Mouse (Mus musculus): ENCODE measurements around the gene Tm4sf19.

Gene Tm4sf19

DNA sequence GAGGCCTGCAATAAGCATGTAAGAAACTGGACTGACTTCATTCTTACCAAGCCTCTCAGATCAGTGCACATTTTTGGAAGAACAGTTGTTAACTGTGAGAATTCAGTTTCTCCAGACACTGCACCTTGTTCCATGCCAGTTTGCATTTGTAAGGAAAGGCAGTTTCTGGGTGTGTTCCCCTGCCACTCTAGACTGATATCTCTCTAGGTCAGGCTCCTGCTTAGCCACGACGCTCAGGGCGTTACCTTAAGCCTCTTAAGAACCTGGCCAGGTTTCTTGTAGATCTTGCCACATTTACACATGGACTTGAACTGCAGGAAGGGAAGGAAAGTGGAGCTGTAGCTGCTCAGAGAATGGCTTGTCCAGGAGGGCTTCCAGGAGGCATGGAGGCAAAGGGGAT lies 49.4 kb downstream of the Tm4sf19 start:
- Histone ChIP-seq H3K36me3 (ENCODE audit: insufficient read depth, low read length) (peaks cover 20% of the 10 kb centered on the region), H3K4me3 (replicated peaks; ENCODE audit: low read length) (no peak overlapping the region)
- no peak for TF ChIP-seq CTCF (conservative IDR thresholded peaks at IDR 0.05; ENCODE audit: low read length)
- TF ChIP-seq NANOG (IDR thresholded peaks at IDR 0.05; ENCODE audit: borderline replicate concordance, low read length): no peak
- TF ChIP-seq POU5F1 (IDR thresholded peaks at IDR 0.05; ENCODE audit: borderline replicate concordance, low read length): no peak

GRCm38 (mm10) chr16:32450133-32450532 lies 49.8 kb downstream of the Tm4sf19 start:
- Histone ChIP-seq H3K9me3 (ENCODE audit: low read length) (no peaks in the 10 kb centered on the region), H3K36me3 (ENCODE audit: insufficient read depth, low read length) (peaks cover 22% of the 10 kb centered on the region), H3K4me3 (replicated peaks; ENCODE audit: low read length) (no peak overlapping the region), H3K27me3 (ENCODE audit: insufficient read depth, low read length) (no peaks in the 10 kb centered on the region), H3K4me1 (replicated peaks; ENCODE audit: low read depth, low read length) (peaks cover 8% of the 10 kb centered on the region; the same call in 1 of the 2 replicates)
- no peak for TF ChIP-seq POU5F1 (IDR thresholded peaks at IDR 0.05; ENCODE audit: borderline replicate concordance, low read length)
- TF ChIP-seq NANOG (IDR thresholded peaks at IDR 0.05; ENCODE audit: borderline replicate concordance, low read length): no peak
- no peak for TF ChIP-seq CTCF (conservative IDR thresholded peaks at IDR 0.05; ENCODE audit: low read length)

More for the DNA sequence above, 49.4 kb downstream of the Tm4sf19 start:
- Histone ChIP-seq H3K9me3 (ENCODE audit: low read length) (no peaks in the 10 kb centered on the region), H3K27me3 (ENCODE audit: insufficient read depth, low read length) (no peaks in the 10 kb centered on the region), H3K4me1 (replicated peaks; ENCODE audit: low read depth, low read length) (peaks cover 6% of the 10 kb centered on the region; the same call in 1 of the 2 replicates)

DNA sequence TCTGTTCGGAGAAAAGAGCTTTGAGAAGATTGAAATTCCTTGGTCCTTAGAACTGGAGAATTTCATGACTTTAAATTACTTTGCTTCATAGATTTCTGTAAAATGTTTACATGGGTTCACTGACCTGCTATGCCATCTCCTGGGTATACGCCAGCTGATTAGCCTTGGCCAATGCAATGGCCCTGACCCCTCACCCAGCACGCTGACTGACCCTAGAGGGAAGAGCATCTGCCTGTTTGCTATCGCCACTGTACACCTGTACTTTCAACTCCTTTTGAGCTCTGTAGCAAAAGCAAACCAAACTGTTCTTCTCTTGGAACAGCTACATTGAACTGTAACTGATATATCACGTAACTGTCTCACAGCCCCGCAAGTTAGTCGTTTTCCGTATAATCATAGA lies 52.8 kb downstream of the Tm4sf19 start:
- Histone ChIP-seq H3K36me3 (ENCODE audit: insufficient read depth, low read length) (peaks cover 30% of the 10 kb centered on the region), H3K27me3 (ENCODE audit: insufficient read depth, low read length) (no peaks in the 10 kb centered on the region), H3K4me1 (replicated peaks; ENCODE audit: low read depth, low read length) (peaks cover 20% of the 10 kb centered on the region), H3K9me3 (ENCODE audit: low read length) (no peaks in the 10 kb centered on the region), H3K4me3 (replicated peaks; ENCODE audit: low read length) (no peak overlapping the region)
- TF ChIP-seq NANOG (IDR thresholded peaks at IDR 0.05; ENCODE audit: borderline replicate concordance, low read length): no peak
- no peak for TF ChIP-seq CTCF (conservative IDR thresholded peaks at IDR 0.05; ENCODE audit: low read length)
- TF ChIP-seq POU5F1 (IDR thresholded peaks at IDR 0.05; ENCODE audit: borderline replicate concordance, low read length): no peak

DNA sequence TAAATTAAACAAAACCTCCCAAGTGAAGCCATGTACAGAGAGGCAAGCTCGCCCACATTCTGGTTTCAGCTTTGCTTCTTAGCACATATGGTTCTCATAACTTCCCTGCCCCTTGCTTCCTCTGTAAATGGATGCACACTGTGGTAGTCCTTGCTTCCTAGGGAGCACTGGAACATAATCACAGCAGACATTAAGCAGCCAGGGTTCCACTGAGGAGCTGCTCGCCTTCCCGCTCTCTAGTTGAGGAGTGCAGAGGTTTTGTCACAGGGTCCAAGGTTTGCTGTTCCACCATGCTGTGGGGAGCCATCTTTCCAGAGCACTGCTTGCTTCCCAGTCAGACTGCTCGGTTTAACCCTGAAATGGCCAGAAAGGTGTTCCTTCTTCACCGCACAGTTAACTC lies 54.3 kb downstream of the Tm4sf19 start:
- Histone ChIP-seq H3K4me3 (replicated peaks; ENCODE audit: low read length) (no peak overlapping the region), H3K9me3 (ENCODE audit: low read length) (no peaks in the 10 kb centered on the region), H3K4me1 (replicated peaks; ENCODE audit: low read depth, low read length) (peaks cover 18% of the 10 kb centered on the region), H3K27me3 (ENCODE audit: insufficient read depth, low read length) (no peaks in the 10 kb centered on the region), H3K36me3 (ENCODE audit: insufficient read depth, low read length) (peaks cover 32% of the 10 kb centered on the region)
- TF ChIP-seq NANOG (IDR thresholded peaks at IDR 0.05; ENCODE audit: borderline replicate concordance, low read length) (no peak), POU5F1 (IDR thresholded peaks at IDR 0.05; ENCODE audit: borderline replicate concordance, low read length) (no peak), CTCF (conservative IDR thresholded peaks at IDR 0.05; ENCODE audit: low read length) (no peak)

DNA sequence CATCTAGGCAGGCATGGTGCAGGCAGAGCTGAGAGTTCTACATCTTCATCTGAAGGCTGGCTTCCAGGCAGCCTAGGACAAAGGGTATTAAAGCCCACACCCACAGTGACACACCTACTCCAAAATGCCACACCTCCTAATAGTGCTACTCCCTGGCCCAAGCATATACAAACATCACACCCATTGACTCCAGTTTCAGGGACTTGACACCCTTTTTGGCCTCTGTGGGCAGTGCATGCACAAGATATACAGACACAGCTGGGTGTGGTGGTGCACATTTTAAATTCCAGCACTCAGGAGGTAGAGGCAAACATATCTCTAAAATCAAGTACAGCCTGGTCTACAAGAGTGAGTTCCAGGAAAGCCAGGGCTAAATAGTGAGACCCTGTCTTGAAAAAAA lies 55.8 kb downstream of the Tm4sf19 start:
- no peak overlapping the region for H3K4me3 ChIP-seq (replicated peaks; ENCODE audit: low read length)
- TF ChIP-seq NANOG (IDR thresholded peaks at IDR 0.05; ENCODE audit: borderline replicate concordance, low read length): no peak
- no peak for TF ChIP-seq POU5F1 (IDR thresholded peaks at IDR 0.05; ENCODE audit: borderline replicate concordance, low read length)
- TF ChIP-seq CTCF (conservative IDR thresholded peaks at IDR 0.05; ENCODE audit: low read length): no peak
- no peaks in the 10 kb centered on the region for H3K9me3 ChIP-seq (ENCODE audit: low read length)
- H3K36me3 ChIP-seq (ENCODE audit: insufficient read depth, low read length): peaks cover 32% of the 10 kb centered on the region
- H3K4me1 ChIP-seq (replicated peaks; ENCODE audit: low read depth, low read length): peaks cover 25% of the 10 kb centered on the region
- H3K27me3 ChIP-seq (ENCODE audit: insufficient read depth, low read length): no peaks in the 10 kb centered on the region

DNA sequence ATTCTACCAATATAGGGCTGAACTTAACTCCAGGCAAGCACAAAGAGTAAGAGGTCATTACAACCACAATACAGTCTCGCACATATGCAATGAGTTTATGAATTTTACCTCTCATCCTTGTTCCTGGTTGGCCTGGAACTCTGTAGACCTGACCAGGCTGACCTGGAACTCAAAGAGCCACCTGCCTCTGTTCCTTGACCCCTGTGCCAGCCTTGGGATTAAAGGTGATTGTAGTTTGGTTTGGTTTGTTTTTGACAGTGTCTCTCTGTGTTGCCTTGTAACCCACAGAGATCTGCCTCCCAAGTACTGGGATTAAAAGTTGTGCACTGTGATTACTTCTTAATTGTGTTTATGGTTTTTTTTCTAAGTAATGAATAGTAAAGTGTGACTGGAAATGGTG lies 56.5 kb downstream of the Tm4sf19 start:
- Histone ChIP-seq H3K4me3 (replicated peaks; ENCODE audit: low read length) (no peak overlapping the region), H3K27me3 (ENCODE audit: insufficient read depth, low read length) (no peaks in the 10 kb centered on the region), H3K9me3 (ENCODE audit: low read length) (no peaks in the 10 kb centered on the region), H3K36me3 (ENCODE audit: insufficient read depth, low read length) (peaks cover 30% of the 10 kb centered on the region), H3K4me1 (replicated peaks; ENCODE audit: low read depth, low read length) (peaks cover 25% of the 10 kb centered on the region)
- no peak for TF ChIP-seq CTCF (conservative IDR thresholded peaks at IDR 0.05; ENCODE audit: low read length)
- no peak for TF ChIP-seq NANOG (IDR thresholded peaks at IDR 0.05; ENCODE audit: borderline replicate concordance, low read length)
- no peak for TF ChIP-seq POU5F1 (IDR thresholded peaks at IDR 0.05; ENCODE audit: borderline replicate concordance, low read length)

Data from E14TG2a.4 (cell line).